Mouse (Mus musculus) c-Kit-positive CD71-negative TER-119-negative erythroid progenitor cells, embryonic 14.5 days (primary cell): ENCODE results near the gene Zfp523.
"Not testable (repeated sequence)": the region's sequence is repeated elsewhere in the genome, so short reads cannot be mapped to it uniquely, and the experiment has no call there.

Source experiments
- DNase-seq: peaks from one replicate; pipeline ENCODE4 v3.0.0-alpha.2; 2013; ENCODE audit warnings: low read depth

The Zfp523 gene

GRCm38 (mm10) chr17:28209457-28210110, 32.7 kb downstream of the Zfp523 start:
- DNase-seq = peak; percentile 26

GRCm38 (mm10) chr17:28211921-28212341, 35.0 kb downstream of the Zfp523 start:
- DNase-seq = peak; percentile 62

DNA sequence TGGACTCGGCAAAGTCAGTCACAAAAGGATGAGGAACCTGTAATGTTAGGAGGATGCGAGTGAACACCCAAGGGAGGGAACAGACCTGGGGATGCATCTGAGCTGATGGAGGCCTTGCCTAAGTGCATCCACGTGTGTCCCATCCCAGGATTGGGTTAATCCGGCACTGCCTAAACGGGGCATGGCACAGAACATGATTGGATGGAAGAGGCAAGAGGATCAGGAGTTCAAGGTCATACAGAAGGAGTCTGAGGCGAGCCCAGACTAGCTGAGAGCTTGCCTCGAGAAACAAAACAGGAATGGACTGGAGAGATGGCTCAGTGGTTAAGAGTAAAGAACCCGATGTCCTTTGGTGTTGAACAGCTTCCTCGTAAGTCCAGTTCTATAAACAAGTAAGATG, 35.5 kb downstream of the Zfp523 start:
- no peak for DNase-seq

DNA sequence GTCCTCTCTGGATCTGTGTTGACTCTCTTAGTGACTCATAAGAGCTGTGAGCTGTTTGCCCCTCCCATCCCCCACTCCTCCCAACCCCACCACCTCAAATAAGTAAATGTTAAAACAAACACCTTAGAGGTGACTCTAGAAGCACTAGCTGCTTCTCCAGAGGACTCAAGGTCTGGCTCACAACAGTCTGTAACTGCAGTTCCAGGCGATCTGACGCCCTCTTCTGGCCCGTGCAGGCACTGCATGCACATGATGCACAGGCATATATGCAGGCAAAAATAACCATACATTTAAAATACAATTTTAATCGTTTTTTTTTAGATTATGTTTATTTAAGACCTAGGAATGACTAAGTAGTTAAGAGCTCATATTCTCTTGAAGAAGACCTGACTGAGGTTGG, 36.3 kb downstream of the Zfp523 start:
- DNase-seq = peak; percentile 58

DNA sequence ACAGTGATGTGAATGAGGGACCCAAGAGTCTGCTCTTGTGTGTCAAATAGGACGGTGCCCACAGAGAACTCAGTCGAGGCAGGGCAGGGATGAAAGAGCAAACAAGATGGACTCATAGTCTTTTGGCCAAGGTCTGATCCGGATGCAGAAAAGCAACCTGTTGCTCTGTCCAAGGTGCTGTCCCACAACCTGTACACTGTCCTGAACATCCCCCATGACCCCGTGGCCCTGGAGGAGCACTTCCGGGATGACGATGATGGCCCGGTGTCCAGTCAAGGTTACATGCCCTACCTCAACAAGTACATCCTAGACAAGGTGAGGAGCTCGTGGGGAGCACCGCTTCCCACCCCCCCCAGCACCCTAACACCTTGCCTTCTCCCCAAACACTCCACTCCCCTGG, 39.9 kb downstream of the Zfp523 start:
- no peak for DNase-seq

GRCm38 (mm10) chr17:28217721-28218649, 41.1 kb downstream of the Zfp523 start:
- peak; percentile 76 for DNase-seq

GRCm38 (mm10) chr17:28222463-28222862, 45.5 kb downstream of the Zfp523 start:
- DNase-seq = not testable (repeated sequence)

GRCm38 (mm10) chr17:28223561-28224391, 46.8 kb downstream of the Zfp523 start:
- DNase-seq = peak; percentile 89

GRCm38 (mm10) chr17:28224615-28225014, 47.7 kb downstream of the Zfp523 start:
- no peak for DNase-seq

- DNase-seq = peak; percentile 63
Observed at GRCm38 (mm10) chr17:28226014-28226413, 49.1 kb downstream of the Zfp523 start.

GRCm38 (mm10) chr17:28230486-28230885, 53.6 kb downstream of the Zfp523 start:
- no peak for DNase-seq

DNA sequence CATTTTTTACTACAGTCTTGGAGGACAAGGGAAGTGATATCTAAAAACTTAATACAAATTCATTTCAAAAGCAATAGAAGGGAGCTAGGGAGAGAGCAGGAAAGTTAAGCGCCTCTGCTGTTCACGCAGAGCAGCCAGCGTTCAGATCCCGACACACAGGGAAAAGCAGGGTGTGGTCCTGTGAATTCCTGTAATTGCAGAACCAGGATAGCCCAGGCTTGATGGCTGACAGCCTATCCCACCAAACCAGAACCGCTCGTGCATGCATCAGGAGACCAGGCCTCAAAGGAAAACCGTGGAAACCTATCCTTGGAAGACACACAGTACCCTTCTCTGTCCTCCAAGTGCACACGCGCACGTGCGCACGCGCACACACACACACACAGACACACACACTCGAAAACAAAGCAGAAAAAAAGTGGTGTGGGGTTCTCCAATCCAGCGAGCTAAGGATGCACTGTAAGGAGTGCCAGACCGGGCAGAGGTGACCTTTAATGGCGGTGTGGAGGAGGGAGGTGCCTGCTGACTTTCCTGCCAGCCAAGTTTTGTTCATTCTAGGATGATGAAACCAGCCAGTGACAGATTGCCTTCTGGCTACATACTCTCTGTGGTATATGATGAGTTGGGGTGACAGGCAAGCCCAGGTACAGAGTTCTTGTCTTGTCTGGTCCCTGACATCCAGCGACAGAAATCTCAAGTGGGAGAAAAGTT, 54.3 kb downstream of the Zfp523 start:
- DNase-seq = no peak

- peak; percentile 95 for DNase-seq
Observed at GRCm38 (mm10) chr17:28232475-28233060, 55.6 kb downstream of the Zfp523 start, which contains the start of gene Ppard. Ppard (plus strand) TSS chr17:28232700.

GRCm38 (mm10) chr17:28233091-28233731, 56.3 kb downstream of the Zfp523 start:
- DNase-seq = peak; percentile 41

DNA sequence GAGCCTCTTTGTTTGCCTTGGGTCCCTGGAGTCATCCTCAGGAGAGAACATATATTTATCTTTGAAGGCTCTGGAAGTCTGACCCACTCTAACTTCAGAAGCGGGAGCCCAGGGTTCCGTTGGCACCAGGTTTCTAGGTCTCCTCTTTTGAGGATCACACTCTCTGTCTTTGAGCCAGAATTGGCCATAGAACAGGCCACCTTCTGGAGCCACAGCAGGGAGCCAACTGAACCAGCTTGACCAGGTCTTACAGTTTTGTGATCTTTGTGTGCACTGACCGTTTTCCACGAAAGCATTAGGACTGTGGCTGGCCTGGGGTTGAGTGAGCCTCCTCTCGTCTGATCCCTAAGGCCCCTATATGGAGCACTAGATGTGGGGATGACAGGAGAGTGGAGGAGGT, 57.7 kb downstream of the Zfp523 start:
- no peak for DNase-seq

GRCm38 (mm10) chr17:28235982-28236635, 59.2 kb downstream of the Zfp523 start:
- DNase-seq = no peak

GRCm38 (mm10) chr17:28236636-28237015, 59.7 kb downstream of the Zfp523 start:
- no peak for DNase-seq

DNA sequence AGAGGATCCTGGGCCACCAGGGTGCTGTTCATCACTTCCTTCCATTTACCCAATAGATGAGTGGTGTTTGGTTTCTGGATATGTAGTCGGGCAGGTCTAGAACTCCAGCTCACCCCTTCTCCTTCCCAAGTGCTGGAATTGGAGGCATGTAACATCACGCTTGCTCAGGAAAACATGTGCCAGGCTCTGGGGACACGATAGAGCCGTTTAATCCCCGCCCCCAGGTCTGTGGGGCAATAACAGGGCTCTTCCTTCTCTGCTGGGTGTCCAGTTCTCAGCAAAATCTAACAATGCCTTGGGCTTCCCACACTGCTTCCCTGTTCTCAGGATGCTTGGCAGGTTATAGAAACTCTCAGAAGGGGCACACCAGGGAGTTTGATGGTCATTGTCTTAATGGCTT, 60.4 kb downstream of the Zfp523 start:
- DNase-seq = no peak

- no peak for DNase-seq
Observed at GRCm38 (mm10) chr17:28237874-28238273, 60.9 kb downstream of the Zfp523 start.

- no peak for DNase-seq
Observed at GRCm38 (mm10) chr17:28240846-28241245, 63.9 kb downstream of the Zfp523 start.
